Mouse (Mus musculus) kidney, postnatal 10 days (tissue): ENCODE results near the gene Nrtn.

Experiments used
- DNase-seq: peaks from one replicate; pipeline ENCODE4 v3.0.0; 2021; ENCODE audit warnings: mixed read lengths

Gene Nrtn

GRCm38 (mm10) chr17:56717363-56718058 is 39.8 kb downstream of the Nrtn start, which contains the start of the genes Ndufa11 and Vmac:
TSS of gene Ndufa11 (plus strand) at chr17:56717767.
TSS of gene Vmac (minus strand) at chr17:56718022.
- peak; percentile 99 for DNase-seq

GRCm38 (mm10) chr17:56716655-56717362 is 40.5 kb downstream of the Nrtn start:
- DNase-seq = peak; percentile 98

- DNase-seq = no peak
Measured at GRCm38 (mm10) chr17:56715914-56716654, 41.2 kb downstream of the Nrtn start.

GRCm38 (mm10) chr17:56715360-56715759 is 42.0 kb downstream of the Nrtn start:
- no peak for DNase-seq

GRCm38 (mm10) chr17:56709708-56710107 is 47.6 kb downstream of the Nrtn start:
- no peak for DNase-seq

GRCm38 (mm10) chr17:56708692-56709091 is 48.6 kb downstream of the Nrtn start:
- DNase-seq = no peak

- DNase-seq = no peak
Measured at GRCm38 (mm10) chr17:56706515-56706914, 50.8 kb downstream of the Nrtn start.

- DNase-seq = no peak
Measured at GRCm38 (mm10) chr17:56703038-56703437, 54.3 kb downstream of the Nrtn start.
